Mouse (Mus musculus) brain, adult 2 months (tissue): ENCODE results near the gene Tmem151a.
A peak's percentile ranks its signal among the peaks of the same experiment; 100 is the strongest.
"Not testable (repeated sequence)": the region's sequence is repeated elsewhere in the genome, so short reads cannot be mapped to it uniquely, and the experiment has no call there.

ENCODE experiments used
- DNase-seq: peaks from one replicate; pipeline ENCODE4 v3.0.0; 2011; ENCODE audit warnings: low read depth, low spot score

The Tmem151a gene

GRCm38 (mm10) chr19:5094746-5095417, 9.6 kb upstream of the Tmem151a start:
- DNase-seq = peak; percentile 60

DNA sequence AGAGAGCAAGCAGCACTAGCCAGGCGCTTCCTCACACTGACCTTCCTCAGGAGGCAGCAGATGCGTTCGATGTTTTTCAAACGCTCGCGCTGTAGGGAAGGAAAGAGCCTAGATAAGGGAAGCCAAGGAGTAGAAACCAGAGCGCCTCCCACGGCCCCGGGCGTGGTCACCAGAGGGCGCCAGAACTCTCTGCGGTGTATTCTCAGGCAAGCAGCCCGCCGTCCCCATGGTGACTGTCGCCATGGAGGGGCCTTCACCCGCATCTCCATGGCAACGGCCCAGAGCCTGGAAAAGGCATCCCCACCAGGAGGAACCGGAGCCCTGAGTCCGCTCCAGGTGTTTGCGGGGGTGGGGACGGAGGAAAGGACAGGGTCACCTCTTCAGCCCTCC, 8.9 kb upstream of the Tmem151a start:
- DNase-seq = peak; percentile 97

DNA sequence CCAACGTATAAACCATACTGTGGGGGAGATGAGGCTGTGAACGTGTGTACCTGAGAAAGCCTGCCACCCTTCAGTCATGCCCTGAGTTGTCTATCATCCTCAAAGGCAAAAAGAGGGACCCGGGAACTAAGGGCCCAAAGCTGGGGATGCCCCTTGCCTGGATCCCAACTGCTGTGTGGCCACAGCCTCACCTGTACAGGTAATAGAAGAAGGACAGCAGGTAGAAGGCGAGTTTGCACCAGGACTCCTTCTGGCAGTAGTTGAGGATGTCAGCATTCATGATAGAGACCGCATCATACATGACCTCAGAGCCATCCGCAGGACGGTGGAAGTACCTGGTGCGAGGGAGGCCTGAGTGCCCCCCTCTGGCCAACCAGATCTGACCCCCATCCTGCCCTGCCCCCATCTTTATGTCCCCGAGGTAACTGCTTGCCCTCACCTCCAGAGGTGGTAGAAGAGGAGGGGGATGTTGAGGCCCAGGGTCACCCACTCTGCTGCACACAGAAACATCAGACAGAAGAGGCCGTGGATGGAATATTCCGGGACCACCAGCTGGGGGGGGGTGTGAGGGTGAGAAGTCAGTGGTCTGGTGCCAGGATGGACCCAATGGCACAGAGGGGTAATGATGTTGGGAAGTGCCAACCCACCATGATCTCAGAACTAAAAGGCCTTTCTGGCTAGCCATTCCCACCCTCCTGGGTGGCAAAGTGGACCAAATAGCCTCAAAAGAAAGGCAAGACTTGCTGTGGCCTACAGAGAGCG, 8.3 kb upstream of the Tmem151a start:
- no peak for DNase-seq

DNA sequence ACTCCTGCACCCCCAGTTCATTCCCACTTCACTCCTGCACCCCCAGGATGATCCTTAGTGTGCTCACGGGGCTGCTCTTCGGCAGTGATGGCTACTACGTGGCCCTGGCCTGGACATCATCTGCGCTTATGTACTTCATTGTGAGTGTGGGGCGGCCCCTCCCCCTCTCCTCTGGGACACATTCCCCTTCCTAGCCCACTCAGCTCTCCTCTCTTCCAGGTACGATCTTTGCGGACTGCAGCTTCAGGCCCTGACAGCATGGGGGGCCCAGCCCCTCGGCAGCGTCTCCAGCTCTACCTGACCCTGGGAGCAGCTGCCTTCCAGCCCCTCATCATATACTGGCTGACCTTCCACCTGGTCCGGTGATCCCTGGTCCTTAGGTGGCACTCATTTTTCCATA, 6.8 kb upstream of the Tmem151a start:
- DNase-seq = no peak

DNA sequence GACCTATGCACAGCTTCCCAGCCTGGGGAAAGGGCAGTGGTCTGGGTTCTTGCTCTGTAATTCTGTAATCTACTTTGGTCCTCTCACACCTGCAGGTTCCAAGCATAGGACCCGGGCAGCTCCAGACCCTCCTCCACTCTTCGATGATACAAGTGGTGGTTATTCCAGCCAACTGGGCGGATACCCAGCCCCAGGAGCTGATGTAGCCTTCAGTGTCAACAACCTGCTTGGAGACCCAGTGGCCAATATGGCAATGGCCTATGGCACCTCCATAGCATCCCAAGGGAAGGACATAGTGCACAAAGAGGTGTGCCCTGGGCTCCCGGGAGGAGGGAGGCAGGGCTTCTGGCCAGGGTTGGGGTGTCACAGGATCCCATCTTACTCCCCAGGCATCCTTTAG, 4.0 kb upstream of the Tmem151a start:
- DNase-seq = no peak

DNA sequence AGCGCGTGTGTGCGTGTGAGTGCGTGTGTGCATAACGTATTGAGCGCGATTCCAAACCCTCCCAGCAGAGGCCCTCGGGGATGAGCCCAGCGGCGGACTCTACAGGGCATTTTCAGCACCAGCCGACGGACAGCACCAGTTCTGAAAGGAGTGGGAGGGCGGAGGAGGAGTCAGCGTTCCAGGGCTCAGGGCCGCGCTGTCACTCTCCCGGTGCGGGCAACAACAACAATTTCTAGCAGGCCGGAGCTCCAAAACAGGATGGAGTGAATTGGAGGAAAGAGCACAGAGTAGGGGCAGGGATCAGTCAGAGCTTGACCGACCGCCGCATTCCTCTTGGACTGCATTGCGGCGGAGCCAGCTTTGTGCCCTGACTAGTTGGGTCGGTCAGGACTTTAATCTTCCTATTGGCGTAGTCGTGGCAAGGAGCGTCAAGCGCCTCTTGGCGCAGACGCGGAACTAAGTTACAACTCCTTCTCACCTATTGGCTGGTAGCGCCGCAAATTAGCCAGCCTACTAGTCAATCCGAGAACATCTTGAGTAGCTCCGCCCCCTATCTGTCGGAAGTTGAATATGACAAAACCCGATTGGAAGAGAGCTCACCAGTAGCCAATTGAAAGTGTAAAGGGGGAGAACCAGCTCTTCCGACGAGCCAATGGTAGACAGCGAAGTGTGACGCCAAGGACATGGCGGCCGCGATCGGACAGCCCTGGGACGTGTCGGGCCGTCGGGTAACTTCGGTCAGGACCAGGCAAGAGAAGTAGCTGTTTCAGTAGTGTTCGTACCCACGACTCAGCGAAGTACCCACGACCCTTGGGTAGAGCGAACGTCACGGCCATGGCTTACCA, 2.8 kb upstream of the Tmem151a start, which contains the start of gene Yif1a:
TSS of gene Yif1a (plus strand) at position 655 of the 845 bp plus-strand sequence.
- peak; percentile 100 for DNase-seq

DNA sequence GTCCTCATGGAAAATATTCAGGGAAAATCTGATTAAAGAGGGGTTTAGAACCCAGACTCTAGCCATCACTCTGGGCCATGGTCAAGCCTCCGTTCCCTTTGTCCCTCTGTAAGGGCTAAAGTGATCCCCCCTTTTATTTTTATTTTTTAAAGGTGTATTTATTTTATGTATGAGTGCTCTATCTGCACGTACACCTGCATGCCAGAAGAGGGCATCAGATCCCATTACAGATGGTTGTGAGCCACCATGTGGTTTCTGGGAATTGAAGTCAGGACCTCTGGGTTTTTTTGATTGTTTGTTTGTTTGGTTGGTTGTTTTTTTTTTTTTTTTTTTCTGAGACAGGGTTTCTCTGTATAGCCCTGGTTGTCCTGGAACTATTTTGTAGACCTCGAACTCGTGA, 1.2 kb upstream of the Tmem151a start:
- not testable (repeated sequence) for DNase-seq

GRCm38 (mm10) chr19:5084834-5085144, 542 bp downstream of the Tmem151a start:
- peak; percentile 63 for DNase-seq

DNA sequence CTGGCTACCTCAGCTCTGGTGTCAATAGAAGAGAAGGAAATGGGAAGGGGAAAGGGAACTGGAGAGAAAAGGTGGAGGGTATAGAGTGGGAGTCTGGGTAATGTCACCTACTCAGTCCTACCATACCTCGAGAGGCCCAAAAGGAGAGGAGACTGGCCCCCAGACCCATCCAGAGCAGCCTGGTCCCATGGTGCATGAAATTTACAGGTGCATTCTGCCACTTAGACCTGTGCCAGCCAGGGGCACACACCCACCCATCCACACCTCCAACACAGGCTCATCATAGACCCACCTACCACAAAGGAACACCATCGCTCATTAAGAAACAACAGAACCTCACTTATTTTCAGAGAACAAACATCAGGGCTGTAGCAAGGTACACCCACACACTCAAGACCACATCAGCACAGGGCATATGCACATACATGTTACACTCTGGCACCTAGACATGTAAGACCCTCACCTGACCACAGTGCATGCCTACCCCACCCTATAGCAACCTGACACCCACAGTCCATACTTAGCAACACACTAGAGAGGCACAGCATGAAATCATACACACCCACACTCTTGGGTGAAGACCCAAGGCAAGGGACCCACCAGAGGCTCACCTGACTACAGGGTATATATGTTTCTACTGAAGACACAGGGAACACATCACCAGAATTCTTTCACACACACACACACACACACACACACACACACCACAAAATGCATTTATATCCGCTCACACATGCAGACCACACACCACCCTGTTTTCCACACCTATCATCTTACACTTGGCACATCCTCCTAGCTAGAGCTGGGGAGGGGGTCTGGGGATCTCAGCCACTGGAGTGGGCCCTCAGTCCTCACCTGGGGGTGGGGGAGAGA, 1.1 kb downstream of the Tmem151a start:
- DNase-seq = no peak

- DNase-seq = no peak
These were observed 2.7 kb downstream of the Tmem151a start for GRCm38 (mm10) chr19:5082596-5082995.

GRCm38 (mm10) chr19:5082005-5082404, 3.3 kb downstream of the Tmem151a start:
- DNase-seq = no peak

- no peak for DNase-seq
These were observed 6.1 kb downstream of the Tmem151a start for GRCm38 (mm10) chr19:5079279-5079678.

DNA sequence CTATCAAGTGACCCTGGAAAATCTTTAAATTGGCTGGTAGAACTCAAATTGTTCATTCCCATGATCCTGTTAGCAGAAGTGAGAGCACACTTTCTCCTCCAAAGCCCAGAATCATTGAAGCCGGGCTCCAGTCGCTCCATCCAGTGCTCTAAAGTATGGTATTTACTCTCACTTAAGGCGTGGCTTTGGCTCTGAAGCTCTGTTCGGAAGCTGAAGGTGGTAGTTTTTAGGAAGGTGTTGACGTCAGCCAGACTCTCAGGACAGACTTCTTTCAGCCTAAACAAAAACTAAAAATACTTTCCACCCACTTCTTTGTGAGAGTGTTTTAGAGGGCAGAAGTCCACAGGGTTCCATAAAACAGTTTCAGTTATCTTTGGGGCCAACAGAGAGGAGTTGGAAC, 11.8 kb downstream of the Tmem151a start:
- peak; percentile 66 for DNase-seq

DNA sequence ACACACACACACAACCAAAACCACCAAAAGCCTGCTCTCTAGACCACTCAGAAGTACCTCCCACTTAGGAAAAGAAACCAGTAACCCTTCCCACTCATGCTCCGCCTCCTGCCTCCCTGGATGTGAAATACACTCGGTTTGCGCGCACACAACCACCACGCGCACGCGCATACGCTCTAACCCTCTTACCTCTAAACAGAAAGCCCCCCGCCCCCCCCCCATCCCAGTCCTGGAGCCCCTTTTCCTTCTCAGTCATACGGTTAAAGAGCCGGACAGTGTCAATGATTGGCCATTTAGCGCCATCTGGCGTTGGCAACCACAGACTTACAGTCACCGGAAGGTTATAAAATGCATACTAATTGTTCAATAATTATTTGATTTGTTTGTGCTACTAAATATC, 12.3 kb downstream of the Tmem151a start:
- peak; percentile 74 for DNase-seq

GRCm38 (mm10) chr19:5072389-5073019, 12.8 kb downstream of the Tmem151a start:
- no peak for DNase-seq

DNA sequence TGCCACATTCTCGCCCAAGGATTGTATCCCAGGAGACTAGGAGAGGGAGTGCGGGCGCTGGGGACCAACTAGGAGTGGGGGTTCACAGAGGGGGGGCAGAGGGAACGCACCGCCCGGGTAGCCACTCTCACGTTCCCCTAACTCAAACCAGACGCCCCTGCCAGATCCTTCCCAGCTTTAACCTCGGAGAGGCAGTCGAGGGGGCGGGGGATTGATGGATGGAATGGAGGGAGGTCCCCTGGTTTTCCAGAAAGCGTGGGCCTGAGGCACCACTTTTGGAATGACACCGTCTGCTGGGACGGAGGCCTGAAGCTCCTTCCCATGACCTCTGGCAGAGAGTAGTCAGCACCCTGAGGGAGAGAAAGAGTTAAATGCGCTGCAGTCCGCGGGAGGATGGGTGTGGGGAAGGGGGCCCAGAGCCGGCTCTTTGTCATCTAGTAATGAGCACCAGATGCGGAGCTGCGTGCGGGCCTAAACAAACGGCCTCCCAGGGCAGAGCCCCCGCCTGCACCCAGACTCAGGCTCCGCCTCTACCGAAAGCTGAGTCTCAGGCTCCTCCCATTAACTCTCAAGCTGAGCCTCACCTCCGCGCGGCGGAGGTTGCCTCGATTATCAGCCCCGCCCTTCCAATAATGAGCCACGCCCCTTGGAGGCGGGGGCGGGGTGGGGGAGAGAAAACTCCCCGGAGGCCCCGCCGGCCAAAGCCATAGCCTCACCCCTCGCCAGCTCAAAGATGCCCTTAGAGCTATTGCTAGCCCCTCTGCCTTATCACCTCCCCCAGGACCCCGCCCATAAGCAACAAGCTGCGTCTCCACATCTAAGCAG, 13.6 kb downstream of the Tmem151a start:
- peak; percentile 71 for DNase-seq

- DNase-seq = no peak
These were observed 14.3 kb downstream of the Tmem151a start for GRCm38 (mm10) chr19:5071077-5071476.

GRCm38 (mm10) chr19:5069978-5070377, 15.4 kb downstream of the Tmem151a start:
- no peak for DNase-seq

DNA sequence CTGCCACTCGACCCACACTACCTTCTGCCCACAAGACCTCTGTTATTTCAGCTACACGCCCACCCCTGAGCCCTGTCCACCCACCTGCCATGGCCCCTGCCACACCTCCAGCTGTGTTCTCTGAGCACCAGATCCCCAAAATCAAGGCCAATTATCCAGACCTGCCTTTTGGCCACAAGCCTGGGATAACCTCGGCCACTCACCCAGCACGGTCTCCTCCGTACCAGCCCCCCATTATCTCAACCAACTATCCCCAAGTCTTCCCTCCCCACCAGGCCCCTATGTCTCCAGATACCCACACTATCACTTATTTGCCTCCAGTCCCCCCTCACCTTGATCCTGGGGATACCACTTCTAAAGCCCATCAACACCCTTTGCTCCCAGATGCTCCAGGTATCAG, 15.8 kb downstream of the Tmem151a start:
- no peak for DNase-seq
